Mouse (Mus musculus) T-cell, adult 66 days (primary cell): ENCODE data around the gene Ppm1m. TPM values are rescaled to one million over a fixed set of nuclear protein-coding genes. Genes with fewer than 3 reads are reported as not detected.

Experiments
- total RNA-seq, 2 experiments: library from RNA; stranded (reverse); gene quantifications; 3 replicates in 1 of 2; 4 replicates in 1 of 2; pipeline ENCODE4 v1.2.4; 2023

The Ppm1m gene
- 10 to 100 TPM; 52.0 to 60.3 TPM for total RNA-seq

DNA sequence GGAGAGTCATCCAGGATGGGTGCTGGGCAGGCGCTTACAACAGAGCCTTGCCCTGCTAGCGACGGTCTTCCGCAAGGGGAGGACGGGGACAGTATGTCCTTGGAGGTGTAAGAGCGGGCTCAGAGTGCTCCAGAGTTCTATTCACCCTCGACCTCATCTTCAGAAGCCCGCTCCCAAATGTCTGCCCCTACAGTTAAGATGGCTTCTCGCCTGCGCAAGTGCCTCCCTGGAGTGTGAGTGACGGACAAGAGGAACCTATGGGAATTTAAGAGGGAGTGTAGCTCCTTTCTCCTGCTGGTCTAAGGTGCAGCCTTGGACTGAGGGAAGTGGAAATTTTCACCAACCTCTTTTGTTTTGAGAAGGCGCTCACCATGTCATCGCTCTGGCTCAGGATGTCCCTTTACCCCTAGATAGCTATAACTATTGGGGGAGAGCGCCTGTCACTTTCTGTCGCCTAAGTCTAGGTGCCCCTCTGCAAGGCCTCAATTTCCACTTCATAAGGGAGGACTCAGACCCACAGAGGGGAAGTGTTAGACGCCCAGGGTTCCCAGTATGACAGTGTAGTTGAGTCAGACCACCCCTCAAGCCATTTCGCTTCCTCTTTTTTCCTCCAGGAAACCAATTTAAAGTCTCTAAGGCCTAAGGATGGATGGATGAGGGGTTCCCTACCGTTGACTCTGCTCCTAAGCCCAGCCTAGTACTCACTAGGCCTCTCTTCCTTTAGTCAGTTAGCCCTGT lies at the start of gene Ppm1m:
Ppm1m (minus strand) TSS at position 212 of the 738 bp plus-strand sequence.

DNA sequence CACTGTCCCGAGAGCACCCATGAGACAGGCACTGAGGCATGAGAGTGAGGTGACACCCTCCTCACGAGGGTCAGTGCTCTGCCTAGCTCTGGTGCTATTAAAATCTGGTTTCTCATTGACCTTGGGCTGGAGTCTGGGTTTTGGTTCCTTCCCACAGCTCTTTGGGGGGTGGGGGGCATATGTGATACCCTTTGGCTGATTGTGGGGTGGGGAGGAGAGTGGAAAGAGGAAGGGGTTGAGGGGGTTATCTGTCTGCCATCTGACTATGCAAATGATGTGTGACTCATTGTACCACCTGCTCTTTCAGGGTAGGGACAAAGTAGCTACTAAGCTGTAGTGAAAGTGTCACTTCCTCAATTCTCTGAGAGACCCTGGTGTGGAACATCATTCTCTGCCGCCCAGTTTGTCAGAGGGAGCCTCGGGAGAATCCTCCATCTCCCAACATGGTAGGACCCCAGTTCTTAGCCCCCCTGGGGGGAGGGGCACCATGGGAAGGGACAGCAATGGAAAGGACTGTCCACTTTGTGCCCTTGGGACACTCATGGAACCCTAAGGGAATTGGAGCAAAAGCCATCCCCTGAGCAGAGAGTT lies 22.8 kb upstream of the Ppm1m start, which contains the start of gene Tlr9:
Tlr9 (plus strand) TSS at position 338 of the 591 bp plus-strand sequence.

DNA sequence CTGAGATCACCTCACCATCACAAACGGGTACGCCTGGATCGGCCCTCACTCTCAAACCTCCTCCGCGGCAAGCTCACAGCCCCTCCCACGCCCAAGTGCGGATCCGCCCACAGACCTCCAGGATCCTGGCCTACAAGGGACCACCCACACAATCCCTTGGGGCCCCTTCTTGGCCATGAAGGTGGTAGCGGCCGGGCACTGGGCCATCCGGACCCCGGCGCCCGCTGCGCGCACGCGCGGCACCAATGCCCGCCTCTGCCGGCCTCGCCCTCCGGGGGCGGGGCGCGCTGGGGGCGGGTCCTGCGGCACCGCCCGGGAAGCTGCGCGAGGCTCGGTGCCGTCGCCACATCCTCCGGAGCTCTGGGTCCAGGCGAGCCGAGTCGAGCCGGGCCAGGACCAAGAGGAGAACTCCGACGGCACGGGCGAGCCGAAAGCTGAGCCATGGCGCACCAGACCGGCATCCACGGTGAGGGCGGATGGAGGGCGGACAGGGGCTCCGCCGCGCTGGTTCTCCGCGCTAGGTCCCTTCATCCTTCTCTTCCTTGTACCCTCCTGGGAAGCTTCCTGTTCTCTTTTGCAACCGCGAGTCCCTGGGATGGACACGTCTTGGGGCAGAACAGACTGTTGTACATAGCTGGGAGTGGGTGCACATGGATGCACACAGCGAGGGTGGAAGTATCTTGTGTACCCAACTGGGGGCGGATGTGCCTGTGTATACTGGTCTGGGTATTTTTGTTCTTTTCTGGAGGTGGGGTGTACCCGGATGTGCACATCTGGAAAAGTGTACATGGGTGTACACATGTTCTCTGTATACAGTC lies 3.5 kb upstream of the Ppm1m start, which contains the start of gene Twf2:
Twf2 (plus strand) TSS at position 290 of the 818 bp plus-strand sequence.

DNA sequence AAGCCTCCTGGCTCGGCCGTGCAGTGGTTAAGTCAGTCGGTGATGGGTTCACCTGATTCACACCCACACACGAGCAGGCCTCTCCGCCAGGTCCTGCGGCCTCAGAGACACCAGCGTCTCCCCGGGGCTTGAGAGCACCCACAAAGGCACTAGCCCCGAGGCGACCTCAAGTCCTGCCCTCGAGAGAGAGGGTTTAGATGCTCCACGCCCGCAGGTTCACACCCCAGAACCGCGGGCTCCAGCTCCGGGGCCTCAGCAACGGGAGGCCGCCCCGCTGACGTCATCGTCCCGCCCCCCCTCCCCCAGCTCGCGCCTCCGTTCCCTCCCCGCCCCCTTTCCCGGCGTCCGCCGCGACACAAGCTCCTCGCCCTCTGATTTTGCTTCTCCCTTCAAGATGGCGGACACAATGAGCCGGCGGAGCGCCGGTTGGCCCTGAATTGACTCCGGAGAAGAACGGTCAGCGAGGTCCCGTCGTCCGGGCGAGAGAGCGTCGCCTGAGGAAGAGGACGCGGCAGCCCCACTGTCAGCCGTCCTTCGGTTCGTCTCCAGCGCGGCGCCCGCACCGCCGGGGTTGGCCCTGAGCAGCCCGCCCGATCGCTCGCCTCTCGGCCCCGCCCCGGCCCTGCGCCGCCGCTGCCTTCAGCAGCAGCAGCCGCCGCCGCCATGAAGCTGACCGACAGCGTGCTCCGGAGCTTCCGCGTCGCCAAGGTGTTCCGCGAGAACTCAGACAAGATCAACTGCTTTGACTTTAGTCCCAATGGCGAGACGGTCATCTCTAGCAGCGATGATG lies 28.8 kb downstream of the Ppm1m start, which contains the start of gene Wdr82:
Wdr82 (plus strand) TSS at position 373 of the 790 bp plus-strand sequence.

DNA sequence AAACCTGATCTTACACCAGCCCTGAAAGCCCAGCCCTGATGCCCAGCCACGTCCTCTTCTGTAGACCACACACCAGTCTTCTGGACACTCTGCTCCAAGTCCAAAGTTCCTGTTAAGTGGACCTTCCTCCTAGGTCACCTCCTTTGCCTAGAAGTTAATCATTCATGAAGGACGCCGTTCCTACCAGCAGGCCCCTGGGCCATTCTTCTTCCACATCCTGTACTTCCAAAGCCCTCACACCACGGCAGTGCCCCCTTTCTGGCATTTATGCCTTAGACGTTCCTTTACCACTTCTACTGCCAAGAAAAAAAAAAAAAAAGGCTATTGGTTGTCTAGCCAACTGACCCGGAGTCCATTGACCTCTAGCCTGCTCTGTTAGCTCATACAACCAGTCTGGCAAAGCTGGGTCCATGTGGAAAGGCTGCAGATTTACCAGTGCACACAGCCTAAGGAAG lies 41.5 kb downstream of the Ppm1m start, which contains the start of gene Glyctk:
Glyctk (minus strand) TSS at position 102 of the 455 bp plus-strand sequence.

Other genes with a start within 250 kb of the Ppm1m start
- not detected for gene Col6a5, start 239.1 kb downstream of the Ppm1m start, total RNA-seq
- gene Col6a4, start 103.0 kb downstream of the Ppm1m start, total RNA-seq, result not detected
- 10 to 100 TPM in 1 of 2 experiments, 1 to 10 TPM in 1; 7.2 to 14.7 TPM for gene Glyctk, start 41.6 kb downstream of the Ppm1m start, total RNA-seq
- gene Wdr82, start 28.8 kb downstream of the Ppm1m start, total RNA-seq, result 100 to 1,000 TPM; 147 to 149 TPM
- 100 to 1,000 TPM; 124 to 127 TPM for gene Twf2, start 3.4 kb upstream of the Ppm1m start, total RNA-seq
- gene Tlr9, start 22.9 kb upstream of the Ppm1m start, total RNA-seq, result 1 to 10 TPM; 2.1 to 3.5 TPM
- gene Alas1, start 48.9 kb upstream of the Ppm1m start, total RNA-seq, result 10 to 100 TPM; 45.1 to 45.2 TPM
- gene Poc1a, start 81.3 kb upstream of the Ppm1m start, total RNA-seq, result 1 to 10 TPM; 3.4 to 8.3 TPM
- gene Dusp7, start 168.9 kb upstream of the Ppm1m start, total RNA-seq, result 10 to 100 TPM; 37.8 to 49.4 TPM
- 100 to 1,000 TPM; 850 to 940 TPM for gene Rpl29, start 229.7 kb upstream of the Ppm1m start, total RNA-seq
- 10 to 100 TPM; 14.4 to 15.4 TPM for gene Acy1, start 238.6 kb upstream of the Ppm1m start, total RNA-seq
- gene Abhd14b, start 247.7 kb upstream of the Ppm1m start, total RNA-seq, result 1 to 10 TPM; 6.6 to 7.7 TPM
- 10 to 100 TPM in 1 of 2 experiments, 1 to 10 TPM in 1; 10.0 to 11.4 TPM for gene Abhd14a, start 247.9 kb upstream of the Ppm1m start, total RNA-seq